20 mouse cellular contexts compared by ENCODE assay signal in the genomic region with DNA sequence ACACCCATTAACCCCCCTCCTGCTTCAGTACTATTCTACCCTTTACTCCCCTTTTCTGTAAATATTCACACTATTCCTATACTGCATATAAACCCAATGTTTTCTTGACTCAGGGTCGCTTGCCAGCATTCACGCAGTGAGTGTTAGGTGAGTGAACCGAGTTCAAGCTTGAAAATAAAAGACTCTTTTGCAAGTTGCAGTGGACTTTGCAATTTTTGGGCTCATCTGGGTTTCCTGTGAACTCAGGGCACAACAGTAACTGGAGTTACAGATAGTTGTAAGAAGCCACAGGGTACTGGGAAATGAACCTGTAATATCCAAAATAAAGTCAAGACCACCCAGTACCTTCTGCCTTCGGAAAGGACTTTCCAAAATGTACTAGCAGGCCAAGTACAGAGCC. TPM values are rescaled to one million over a fixed set of nuclear protein-coding genes. Genes with fewer than 3 reads are reported as not detected.
"Had no signal": no experiment of that assay in that cellular context is flagged by ENCODE, and none has a peak within 500 bp of the region (broad histone marks: within the 10 kb centered on the region; RNA-seq: fewer than 3 reads in every experiment).

No protein-coding gene starts in this region.

- ATAC-seq: intestine, embryonic 15.5 days had no signal

- H3K36me3 ChIP-seq: intestine, embryonic 15.5 days; limb, embryonic 12.5 days; limb, embryonic 15.5 days; liver, embryonic 13.5 days had no signal

- H3K27ac ChIP-seq: intestine, embryonic 15.5 days; kidney, postnatal 0 days; limb, embryonic 12.5 days; limb, embryonic 15.5 days; liver, embryonic 13.5 days had no signal

- H3K27me3 ChIP-seq: intestine, embryonic 15.5 days; limb, embryonic 12.5 days; limb, embryonic 15.5 days; liver, embryonic 13.5 days had no signal

- H3K4me3 ChIP-seq: intestine, embryonic 15.5 days; limb, embryonic 12.5 days; limb, embryonic 15.5 days; liver, embryonic 13.5 days had no signal

- H3K9me3 ChIP-seq: intestine, embryonic 15.5 days; limb, embryonic 15.5 days; liver, embryonic 13.5 days had no signal

- H3K4me2 ChIP-seq: intestine, embryonic 15.5 days; limb, embryonic 12.5 days; limb, embryonic 15.5 days; liver, embryonic 13.5 days; midbrain, embryonic 11.5 days had no signal

- H3K9ac ChIP-seq: intestine, embryonic 15.5 days; limb, embryonic 12.5 days; limb, embryonic 15.5 days; liver, embryonic 13.5 days had no signal

- DNase-seq: kidney, adult 18-20 months; left cerebral cortex, postnatal 4 days; liver, embryonic 13.5 days; lung, adult 2 months; lung, postnatal 14 days; lung, postnatal 4 days; midbrain, embryonic 14.5 days; thymus, adult 18-20 months; thymus, postnatal 36 days had no signal

- H3K4me1 ChIP-seq: intestine, embryonic 15.5 days; limb, embryonic 12.5 days; limb, embryonic 15.5 days; liver, embryonic 13.5 days had no signal

RNA-seq across cellular contexts. Expression of gene Htr5a, which starts 58.2 kb away (rescaled TPM):
- polyA plus RNA-seq: intestine, embryonic 15.5 days; kidney, postnatal 0 days; limb, embryonic 12.5 days; limb, embryonic 15.5 days; liver, embryonic 13.5 days; liver, embryonic 16.5 days; lung, adult 2 months; lung, embryonic 16.5 days; small intestine, adult 2 months; spleen, adult 2 months; testis, adult 2 months; urinary bladder, adult 2 months had no signal
